Mouse (Mus musculus): ENCODE data around the gene Btbd9.

- no peak for TF ChIP-seq CTCF (IDR thresholded peaks at IDR 0.05; ENCODE audit: extremely low read depth, insufficient read depth, low read length)
- TF ChIP-seq POLR2A (IDR thresholded peaks at IDR 0.05; ENCODE audit: extremely low read depth, insufficient read depth, low read length): no peak
Observed at GRCm38 (mm10) chr17:30533098-30533497, 43.2 kb downstream of the Btbd9 start.
